Mouse (Mus musculus): ENCODE results near the gene Pfn4.
A peak's percentile ranks its signal among the peaks of the same experiment; 100 is the strongest.
"Not testable (repeated sequence)": the region's sequence is repeated elsewhere in the genome, so short reads cannot be mapped to it uniquely, and the experiment has no call there.

The Pfn4 gene

GRCm38 (mm10) chr12:4768492-4769332 is at the start of gene Pfn4, which contains the start of gene Fam228b:
TSS of gene Pfn4 (plus strand) at chr12:4769022.
TSS of gene Fam228b (minus strand) at chr12:4769267.
- peak; percentile 82 for DNase-seq (ENCODE audit: low read depth)

GRCm38 (mm10) chr12:4719066-4719761 is 49.6 kb upstream of the Pfn4 start:
- no peak for DNase-seq (ENCODE audit: low read depth)

GRCm38 (mm10) chr12:4719762-4720754 is 48.8 kb upstream of the Pfn4 start:
- DNase-seq (ENCODE audit: low read depth) = peak; percentile 79

DNA sequence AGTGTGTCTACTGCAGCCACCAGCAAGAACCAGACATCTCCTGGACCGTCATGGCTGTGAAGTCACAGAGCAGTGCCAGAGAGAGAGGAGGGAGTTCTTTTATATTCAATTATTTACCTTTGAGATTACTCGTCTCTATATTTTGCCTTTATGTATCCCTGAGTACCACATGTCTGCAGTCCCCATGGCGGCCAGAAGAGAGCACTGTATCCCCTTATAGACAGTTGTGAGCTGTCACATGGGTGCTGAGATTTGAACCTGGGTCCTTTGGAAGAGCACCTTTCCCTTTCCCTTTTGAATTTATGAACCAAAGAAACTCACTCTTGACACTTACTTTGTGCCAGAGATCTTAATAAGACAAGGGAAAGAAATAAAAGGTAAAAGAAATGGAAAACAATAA is 39.7 kb upstream of the Pfn4 start:
- no peak for DNase-seq (ENCODE audit: low read depth)

GRCm38 (mm10) chr12:4731629-4732028 is 37.2 kb upstream of the Pfn4 start:
- no peak for DNase-seq (ENCODE audit: low read depth)

GRCm38 (mm10) chr12:4732332-4732731 is 36.5 kb upstream of the Pfn4 start:
- DNase-seq (ENCODE audit: low read depth) = no peak

DNA sequence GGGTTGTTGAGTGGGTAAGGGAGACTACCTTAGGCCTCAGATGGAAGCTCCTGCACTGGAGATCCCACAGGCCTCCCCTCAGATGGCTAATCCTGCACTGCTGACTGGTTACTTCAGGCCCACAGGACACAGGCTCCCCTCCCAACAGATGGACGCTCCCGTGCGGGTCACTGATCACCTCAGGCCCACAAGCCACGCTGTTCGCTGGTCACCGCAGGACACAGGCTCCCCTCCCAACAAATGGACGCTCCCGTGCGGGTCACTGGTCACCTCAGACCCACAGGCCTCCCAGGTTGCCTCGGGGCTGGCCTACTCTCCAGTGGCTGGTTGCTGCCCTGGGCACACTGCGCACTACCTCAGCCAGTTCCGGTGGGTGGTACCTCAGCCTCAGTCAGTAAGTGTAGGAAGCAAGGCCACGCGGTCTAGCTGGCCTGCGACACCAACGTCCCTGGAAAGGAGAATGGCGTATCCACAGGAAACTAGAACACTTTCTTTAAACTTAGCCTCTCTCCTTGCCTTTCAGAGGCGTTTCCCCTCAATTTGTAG is 30.7 kb upstream of the Pfn4 start, which contains the start of gene Fam228a:
Fam228a (minus strand) TSS at position 400 of the 546 bp plus-strand sequence.
- no peak for DNase-seq (ENCODE audit: low read depth)

DNA sequence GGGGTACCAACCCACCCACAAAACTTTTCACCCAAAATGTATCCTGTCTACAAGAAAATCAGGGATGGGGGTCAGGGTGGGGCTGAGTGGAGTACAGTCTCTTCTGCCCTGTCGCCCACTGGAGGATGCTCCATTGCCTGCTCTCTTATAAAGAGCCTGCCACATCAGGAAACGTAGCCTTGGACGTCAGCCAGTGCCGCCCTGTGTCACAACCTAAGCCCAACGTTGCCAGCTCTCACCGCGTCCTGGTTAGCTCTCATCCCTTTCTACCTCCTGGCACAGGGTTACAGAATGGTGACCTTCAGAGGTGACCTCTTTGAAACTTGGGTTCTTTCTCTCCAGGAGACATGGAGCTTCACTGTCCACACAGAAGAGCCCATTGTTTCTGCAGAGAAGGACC is 28.0 kb upstream of the Pfn4 start:
- DNase-seq (ENCODE audit: low read depth) = no peak

DNA sequence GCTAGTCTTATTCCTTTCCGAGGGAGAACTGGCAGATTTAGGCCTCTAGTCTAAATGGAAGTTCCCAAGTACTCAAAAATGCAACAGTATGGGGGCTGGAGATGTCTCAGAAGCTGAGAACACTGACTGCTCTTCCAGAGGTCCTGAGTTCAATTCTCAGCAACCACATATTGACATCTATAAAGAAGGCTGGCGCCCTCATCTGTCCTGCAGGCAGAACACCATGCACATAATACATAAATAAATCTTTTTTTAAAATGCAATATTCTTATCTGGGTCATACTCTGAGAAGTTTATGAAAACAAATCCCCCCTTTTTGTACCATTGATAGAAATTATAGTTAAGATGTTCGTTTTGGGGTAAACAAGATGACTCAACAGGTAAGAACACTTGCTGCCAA is 26.6 kb upstream of the Pfn4 start:
- no peak for DNase-seq (ENCODE audit: low read depth)

DNA sequence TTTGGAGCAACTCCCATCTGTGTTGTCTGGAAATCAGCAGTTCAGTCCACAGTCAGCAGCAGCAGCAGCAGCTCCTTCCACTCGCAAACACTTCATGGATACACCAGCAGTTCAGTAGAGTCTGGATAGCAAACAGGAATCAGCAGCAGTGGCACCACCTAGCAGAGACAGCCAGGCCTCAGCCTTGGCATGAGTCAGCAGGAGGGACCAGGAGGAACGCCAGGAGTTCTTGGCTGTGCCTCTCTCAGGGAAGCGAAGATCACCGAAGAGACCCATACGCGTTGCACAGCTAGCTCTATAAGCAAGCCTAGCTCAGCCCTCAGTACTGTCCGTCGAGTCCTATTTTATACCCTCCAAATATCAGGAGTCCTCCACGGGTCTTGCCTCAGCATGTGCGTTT is 24.3 kb upstream of the Pfn4 start:
- DNase-seq (ENCODE audit: low read depth) = no peak

DNA sequence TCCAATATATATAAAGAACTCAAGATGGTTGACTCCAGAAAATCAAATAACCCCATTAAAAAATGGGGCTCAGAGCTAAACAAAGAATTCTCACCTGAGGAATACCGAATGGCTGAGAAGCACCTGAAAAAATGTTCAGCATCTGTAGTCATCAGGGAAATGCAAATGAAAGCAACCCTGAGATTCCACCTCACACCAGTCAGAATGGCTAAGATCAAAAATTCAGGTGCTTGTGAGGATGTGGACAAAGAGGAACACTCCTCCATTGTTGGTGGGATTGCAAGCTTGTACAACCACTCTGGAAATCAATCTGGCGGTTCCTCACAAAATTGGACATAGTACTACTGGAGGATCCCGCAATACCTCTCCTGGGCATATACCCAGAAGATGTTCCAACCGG is 14.4 kb upstream of the Pfn4 start:
- not testable (repeated sequence) for DNase-seq (ENCODE audit: low read depth)

GRCm38 (mm10) chr12:4757060-4757459 is 11.8 kb upstream of the Pfn4 start:
- no peak for DNase-seq (ENCODE audit: low read depth)

GRCm38 (mm10) chr12:4769333-4769723 is 506 bp downstream of the Pfn4 start:
- DNase-seq (ENCODE audit: low read depth) = no peak

- peak; percentile 37 for DNase-seq (ENCODE audit: low read depth)
Measured at GRCm38 (mm10) chr12:4774895-4775587, 6.2 kb downstream of the Pfn4 start.

DNA sequence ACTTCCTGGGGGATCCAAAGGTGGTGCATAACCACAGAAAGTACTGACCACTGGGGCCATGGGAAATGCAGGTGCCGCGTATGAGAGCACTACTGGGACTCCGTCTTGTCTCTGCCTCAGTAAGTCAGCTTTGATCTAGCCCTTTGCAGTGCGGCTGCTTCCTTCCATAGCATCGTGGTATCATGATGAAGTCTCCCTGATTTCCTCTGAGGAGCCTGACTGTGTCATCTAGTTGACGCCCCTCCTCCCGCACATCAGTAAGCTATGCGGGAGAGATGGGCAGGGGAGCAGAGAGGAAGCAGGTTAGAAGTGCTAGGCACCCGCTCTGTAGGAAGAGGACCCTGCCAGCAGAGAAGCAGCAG is 6.7 kb downstream of the Pfn4 start:
- no peak for DNase-seq (ENCODE audit: low read depth)

DNA sequence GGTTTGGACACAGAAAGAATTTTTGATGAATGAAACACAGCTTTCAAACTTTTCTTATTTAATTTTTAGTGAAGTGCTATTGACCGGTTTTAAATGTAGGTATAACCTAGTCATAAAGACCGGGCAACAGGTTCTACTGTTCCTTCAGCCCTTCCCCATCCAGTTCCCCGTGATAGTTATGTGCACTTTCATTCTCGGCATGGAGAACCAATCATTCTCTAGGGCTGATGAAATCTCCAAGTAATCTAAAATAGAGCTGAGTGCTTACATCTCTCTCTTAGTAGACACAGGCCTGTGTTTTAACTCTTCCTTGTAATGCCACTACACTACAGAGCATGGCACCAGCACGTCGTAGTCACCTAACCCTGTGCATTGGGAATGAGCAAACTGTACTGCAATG is 8.9 kb downstream of the Pfn4 start:
- no peak for DNase-seq (ENCODE audit: low read depth)

DNA sequence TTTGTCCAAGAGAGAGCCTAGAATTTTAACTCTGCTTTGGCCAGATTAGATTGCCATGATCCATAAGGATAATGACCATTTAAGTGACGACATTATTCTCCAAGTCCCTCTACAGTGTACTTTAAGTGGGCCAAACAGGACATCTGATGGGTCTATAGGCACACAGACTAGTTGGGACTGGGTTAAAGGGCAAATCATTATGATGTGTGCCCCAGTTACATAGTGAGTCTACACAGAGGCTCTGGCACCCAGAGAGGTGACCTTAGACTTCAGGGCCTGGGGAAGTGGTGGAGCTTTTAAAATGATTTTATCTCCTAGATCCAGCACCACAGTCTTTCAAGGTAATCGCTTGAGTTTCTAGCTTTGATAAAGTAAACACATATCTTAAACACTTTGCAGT is 11.4 kb downstream of the Pfn4 start:
- DNase-seq (ENCODE audit: low read depth) = no peak

DNA sequence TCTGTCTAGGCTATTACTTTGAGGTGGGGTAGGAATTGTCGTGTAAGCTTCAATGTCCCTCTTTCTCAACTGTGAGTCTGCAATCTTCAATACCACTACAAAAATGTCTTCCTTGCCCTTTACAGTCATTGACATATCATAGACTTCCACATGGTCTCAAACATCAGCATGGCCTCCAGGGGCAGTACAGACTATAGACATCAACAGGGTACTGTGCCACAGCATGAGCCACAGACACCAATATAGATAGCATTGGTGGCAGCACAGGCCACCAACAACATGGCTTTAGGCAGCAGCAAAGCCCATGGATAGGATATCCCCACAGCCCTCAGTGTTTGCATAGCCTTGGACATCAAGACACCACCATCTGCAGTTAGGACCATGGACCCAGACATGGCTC is 12.4 kb downstream of the Pfn4 start:
- DNase-seq (ENCODE audit: low read depth) = no peak

DNA sequence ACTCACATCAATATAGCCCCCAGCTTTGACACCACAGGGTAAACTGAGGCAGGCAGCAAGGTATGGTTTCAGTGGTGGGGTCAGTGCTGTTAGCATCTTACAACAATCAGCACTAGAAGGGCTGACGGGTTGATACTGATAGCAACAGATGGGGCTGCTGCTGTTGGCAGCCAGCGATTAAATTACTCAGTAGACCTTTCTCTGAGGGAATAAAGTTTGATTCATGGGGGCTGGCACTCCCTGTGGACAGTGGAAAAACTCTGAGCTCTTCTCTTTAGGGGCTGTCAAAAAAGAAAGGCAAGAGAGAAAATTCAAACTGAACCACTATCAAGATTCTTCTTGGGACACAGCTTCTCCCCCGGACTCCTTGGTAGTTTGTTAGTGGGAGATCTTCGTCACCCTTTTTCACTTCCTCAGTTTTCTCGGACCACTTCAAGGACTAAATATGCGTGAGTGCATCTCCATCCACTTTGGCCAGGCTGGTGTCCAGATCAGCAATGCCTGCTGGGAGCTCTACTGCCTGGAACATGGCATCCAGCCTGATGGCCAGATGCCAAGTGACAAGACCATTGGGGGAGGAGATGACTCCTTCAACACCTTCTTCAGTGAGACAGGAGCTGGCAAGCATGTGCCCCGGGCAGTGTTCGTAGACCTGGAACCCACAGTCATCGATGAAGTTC is 13.0 kb downstream of the Pfn4 start:
- DNase-seq (ENCODE audit: low read depth) = not testable (repeated sequence)

DNA sequence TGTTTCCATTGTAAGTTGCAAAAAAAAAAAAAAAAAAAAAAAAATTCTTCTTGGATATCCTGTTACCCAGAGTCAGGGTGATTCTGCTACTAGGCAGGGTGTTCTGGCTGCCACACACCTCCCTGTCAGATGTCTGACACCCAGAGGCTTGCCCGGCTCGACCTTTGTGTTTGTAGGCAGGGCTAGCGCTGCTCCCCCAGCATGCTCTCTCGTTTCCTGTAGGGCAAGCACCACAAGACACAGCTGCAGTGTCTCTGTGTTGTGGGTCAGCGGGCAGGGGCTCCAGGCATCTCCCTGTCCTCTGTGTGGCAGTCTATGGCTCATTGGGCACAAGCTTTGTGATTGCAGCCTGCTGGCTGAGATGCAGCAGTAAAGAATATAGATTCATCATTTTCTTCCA is 14.8 kb downstream of the Pfn4 start:
- DNase-seq (ENCODE audit: low read depth) = no peak

- no peak for DNase-seq (ENCODE audit: low read depth)
Measured at GRCm38 (mm10) chr12:4784466-4784865, 15.6 kb downstream of the Pfn4 start.
